Mouse (Mus musculus): ENCODE data around the gene Pmp22.

Gene Pmp22

DNA sequence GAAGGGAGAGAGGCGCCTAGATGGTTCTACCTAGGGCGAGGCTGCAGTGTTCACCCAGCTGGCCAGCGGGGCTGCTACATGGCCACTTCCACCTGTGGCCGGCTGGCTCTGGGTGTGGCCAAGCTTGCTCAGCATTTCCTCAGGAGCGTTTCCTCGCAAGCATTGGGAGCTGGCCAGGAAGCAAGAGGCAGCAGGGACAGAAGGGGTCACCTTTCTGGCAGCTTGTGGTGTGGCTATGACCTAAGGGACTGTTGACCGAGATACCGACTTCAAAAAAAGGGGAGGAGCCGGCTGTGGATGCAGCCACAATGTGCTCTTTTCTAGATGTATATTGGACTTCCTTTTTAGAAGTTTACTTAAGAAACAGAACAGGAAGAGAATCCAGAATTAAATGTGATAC, 593 bp downstream of the Pmp22 start:
- DNase-seq = no peak

GRCm38 (mm10) chr11:63129840-63130239, 1.1 kb downstream of the Pmp22 start:
- DNase-seq = no peak

- no peak for DNase-seq
Measured at GRCm38 (mm10) chr11:63130497-63130896, 1.7 kb downstream of the Pmp22 start.

DNA sequence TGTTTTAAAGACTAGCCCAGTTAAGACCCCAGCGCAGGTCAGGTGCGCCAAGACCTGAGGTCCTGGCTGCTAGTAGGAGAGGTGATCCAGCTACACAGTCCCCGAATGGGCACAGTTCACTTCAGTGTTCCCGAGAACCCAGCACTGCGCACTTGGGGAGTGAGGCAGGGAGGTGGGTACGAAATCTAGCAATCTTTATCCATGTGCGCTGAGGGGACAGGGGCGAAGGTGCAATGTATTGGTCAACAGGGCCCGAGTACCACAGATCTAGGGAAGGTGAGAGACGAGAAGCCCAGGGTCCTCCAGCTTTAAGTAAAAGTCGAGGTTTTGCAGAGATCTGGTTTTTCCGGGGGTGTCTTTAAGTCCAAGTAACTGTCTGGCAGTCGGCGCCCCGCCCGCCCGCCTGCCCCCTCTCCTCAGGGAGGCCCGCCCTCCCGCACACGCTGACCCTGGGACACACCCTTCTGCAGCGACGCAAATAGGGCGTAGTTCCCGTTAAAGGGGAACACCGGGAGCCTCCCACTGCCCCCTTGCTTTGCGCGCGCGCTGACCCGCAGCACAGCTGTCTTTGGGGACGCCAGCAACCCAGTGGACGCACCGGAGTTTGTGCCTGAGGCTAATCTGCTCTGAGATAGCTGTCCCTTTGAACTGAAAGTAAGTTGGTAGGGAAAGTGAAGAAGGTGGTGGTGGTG, 2.4 kb downstream of the Pmp22 start:
- peak; percentile 23 for DNase-seq

DNA sequence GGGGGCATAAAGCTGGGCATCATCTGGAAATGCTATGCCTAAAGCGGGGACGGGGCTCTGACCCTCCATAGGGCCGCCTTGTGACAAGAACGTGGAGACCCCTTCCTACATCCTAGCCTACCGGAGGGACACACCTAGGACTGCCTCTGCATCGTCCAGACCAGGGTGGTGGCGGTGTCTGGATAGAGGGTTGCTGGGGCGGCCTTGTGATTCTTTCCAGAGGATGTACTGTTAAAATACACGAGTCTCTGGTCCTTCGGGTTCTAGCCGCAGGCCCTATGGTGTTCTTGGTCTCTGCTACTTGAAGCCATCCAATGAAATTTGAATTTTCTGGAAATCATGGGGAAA, 2.9 kb downstream of the Pmp22 start:
- no peak for DNase-seq

GRCm38 (mm10) chr11:63132151-63132500, 3.3 kb downstream of the Pmp22 start:
- DNase-seq = no peak

GRCm38 (mm10) chr11:63132501-63133435, 4.0 kb downstream of the Pmp22 start:
- DNase-seq = peak; percentile 60

DNA sequence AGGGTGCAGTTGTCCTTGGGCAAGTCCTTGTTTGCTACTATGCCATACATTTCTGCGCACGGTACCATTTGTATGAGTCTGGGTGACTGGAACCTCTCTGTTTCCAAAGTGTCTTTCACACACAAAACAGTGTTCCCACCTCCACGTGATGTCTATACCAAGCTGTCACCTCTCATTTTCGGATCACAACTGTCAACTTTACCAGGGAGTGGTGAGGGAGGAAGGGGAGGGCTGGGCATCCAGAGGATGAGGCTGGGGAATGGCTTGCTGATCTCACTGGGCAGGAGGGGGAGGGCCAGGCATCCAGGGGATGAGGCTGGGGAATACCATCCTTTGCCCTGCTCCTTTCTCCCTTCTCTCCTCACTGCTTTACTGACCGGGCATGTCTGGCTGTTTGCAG, 5.2 kb downstream of the Pmp22 start:
- no peak for DNase-seq

GRCm38 (mm10) chr11:63134742-63135482, 6.1 kb downstream of the Pmp22 start:
- DNase-seq = no peak

DNA sequence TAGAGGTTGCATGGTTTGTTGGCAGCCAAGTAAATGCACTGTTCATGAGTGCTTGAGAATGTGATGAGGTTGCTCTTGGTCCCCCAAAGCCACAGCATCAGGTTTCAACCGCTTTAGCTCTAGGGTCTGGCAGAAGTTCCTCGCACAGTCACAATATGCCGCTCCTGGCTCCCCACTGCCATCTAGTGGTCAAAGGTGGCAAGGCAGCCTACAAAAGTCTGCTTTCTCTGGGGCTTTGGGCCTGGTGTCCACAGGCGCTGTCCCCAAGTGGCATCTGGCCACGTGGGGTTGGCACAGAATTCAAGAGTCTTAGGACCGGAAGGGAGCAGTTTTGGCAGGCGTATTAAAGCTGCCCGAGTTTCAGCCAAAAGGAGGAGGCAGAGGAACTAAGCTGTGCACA, 6.8 kb downstream of the Pmp22 start:
- peak; percentile 74 for DNase-seq

GRCm38 (mm10) chr11:63136205-63136604, 7.4 kb downstream of the Pmp22 start:
- DNase-seq = no peak

- no peak for DNase-seq
Measured at GRCm38 (mm10) chr11:63136836-63137416, 8.1 kb downstream of the Pmp22 start.

DNA sequence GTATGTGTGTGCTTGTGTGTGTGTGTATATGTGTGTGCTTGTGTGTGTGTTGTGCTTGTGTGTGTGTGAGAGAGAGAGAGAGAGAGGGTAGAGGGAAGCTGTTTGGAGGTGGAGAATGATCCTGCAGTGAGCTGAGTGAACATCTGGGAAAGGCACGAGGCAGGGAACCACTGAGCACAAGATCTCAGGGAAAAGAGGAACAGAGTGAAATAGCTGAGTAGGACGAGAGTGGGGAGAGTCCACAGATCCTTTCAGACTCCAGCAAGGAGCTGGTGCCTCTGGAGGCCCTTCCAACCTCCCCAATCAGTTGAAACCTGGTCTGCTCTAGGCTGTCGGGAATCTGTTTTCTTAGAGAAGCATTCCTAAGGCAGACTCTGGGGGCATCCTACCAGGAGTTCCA, 10.0 kb downstream of the Pmp22 start:
- no peak for DNase-seq

DNA sequence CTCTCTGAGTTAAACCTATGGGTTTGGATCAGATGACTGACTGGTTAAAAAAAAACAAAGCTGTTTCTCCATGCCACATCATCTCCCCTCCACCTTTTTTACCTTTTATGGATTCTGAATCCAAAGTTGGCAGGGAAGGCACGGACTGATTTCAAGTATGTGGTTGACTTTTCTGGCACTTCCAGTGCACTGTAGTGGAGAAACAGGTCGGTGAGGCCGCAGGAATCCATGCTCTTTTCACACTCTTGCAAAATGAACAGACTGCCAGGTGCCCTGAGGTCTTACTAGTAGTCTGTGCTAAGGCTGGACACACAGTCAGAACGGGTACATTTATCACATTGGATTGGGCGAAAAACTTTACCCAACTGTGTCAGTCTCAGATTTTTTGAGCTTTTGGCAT, 13.5 kb downstream of the Pmp22 start:
- no peak for DNase-seq

DNA sequence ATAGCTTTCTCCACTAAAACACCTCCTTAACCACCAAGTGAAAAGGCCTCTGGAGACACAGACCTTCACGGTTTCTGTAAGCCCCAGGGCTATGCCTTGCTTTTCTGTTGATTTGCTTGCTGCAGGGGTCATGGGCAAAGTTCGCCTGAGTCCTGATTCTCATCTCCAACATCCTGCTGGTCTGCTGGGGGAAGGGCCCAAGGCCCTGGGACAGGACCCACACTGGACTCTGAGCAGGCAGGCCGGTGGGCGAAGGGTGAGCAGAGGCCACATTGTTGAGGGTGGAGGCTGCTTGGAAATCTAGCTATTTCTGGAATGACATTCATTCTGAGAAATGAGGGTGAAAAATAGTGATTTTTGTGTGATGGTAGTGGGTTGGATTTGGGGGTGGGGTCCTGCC, 14.0 kb downstream of the Pmp22 start:
- DNase-seq = no peak

GRCm38 (mm10) chr11:63143486-63143885, 14.7 kb downstream of the Pmp22 start:
- DNase-seq = no peak

DNA sequence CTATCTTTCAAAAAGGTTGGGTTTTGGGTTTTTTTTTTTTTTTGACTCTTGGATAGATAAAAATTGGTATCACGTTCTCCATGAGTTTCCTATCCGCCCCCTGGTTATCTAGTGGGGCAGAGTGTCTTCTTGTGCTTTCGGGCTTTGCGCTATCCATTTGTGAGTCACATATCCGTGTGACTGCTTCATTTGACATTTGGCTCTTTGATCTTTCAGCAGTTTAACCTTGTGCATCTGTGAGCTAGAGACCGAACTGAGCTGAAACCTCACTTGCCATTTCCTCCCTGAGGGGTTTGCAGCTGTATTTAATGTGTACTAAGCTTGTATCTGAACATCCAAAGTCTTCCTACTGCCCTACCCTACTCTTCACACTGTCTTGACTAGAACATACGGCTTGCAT, 17.8 kb downstream of the Pmp22 start:
- DNase-seq = no peak

GRCm38 (mm10) chr11:63148276-63148675, 19.5 kb downstream of the Pmp22 start:
- DNase-seq = no peak

DNA sequence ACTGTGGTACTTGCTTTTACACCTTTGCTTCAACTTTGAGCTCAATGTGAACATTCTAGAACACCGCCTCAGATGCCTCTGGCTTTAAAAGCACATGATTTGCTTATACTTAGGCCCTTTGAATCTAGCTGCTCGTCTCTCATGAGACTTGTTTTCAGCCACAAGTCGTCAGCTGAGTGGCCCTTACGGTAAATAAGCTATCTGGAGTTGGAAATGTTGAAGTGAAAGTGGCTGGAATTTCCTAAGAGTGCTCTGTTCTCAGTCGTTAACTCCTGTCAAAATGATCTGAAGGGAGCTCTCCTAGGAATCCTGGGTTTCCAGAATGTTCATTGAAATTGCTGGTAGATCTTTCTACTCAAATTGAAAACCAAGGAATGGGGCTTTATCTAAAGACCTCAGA, 23.1 kb downstream of the Pmp22 start:
- DNase-seq = no peak

GRCm38 (mm10) chr11:63157117-63157516, 28.3 kb downstream of the Pmp22 start:
- no peak for DNase-seq

DNA sequence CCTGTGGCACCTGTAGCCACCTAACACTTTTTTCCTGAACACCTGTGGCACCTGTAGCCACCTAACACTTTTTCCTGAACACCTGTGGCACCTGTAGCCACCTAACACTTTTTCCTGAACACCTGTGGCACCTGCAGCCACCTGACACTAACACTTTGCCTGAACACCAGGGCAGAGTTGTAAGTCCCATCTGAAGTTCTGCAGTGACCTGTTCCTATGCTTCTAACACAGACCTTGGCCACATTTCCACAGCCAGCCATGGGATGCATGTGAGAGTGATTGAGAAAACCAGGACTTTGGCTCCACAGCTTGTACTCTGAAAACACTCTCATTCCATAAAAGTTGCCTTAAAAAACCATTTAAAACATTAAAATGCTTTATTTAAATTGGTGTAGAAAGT, 32.1 kb downstream of the Pmp22 start:
- no peak for DNase-seq

DNA sequence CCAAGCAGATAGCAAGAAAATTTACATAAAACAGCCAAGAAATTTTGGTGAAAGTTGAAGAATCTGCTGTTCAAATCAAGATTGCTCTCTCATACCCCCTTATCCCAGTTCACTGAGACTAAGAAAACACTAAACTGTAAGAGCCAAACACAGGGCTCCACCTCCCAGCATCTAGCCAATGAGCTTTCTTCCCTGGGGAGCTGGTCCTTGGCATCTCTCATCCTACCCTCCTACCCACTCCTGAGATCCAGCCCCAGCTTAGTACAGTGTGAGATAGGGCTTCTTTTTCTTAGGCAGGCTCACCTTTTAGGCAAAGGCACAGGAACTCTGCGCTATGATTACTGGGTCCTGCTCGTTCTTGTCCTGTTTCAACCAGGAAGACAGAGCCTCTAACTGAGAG, 34.0 kb downstream of the Pmp22 start:
- DNase-seq = no peak

DNA sequence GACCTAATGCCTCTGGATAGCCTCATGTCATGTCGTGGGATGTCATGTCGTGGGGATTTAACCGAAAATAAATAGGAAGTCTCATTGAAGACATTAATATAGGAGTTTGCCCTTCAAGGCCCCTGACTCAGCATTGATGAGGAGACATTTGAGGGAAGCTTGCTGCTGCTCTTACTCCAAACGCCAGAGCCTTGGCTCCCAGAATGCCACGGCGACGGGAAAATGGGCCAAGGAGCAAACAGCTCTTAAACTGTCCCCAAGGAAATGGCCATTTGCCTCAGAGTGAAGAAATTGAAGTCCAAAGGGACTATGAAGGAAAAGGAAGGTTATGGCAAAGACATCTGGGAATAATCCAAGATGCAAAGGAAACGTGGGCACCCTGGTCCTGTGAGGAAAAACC, 34.8 kb downstream of the Pmp22 start:
- no peak for DNase-seq
